Mouse (Mus musculus) olfactory bulb, adult 2 months (tissue): ENCODE measurements around the gene Rabep2.

ENCODE experiments used
- CTCF ChIP-seq: fragments of 200-500 bp; IDR thresholded peaks from 2 replicates; pipeline ENCODE4 v1.5.1; 2012; ENCODE audit warnings: low read depth, mild to moderate bottlenecking, low read length, moderate library complexity; ENCODE audit not compliant: insufficient read depth
- POLR2A ChIP-seq: fragments of 200-500 bp; IDR thresholded peaks from 2 replicates; pipeline ENCODE4 v1.6.1; 2012; ENCODE audit warnings: mild to moderate bottlenecking, low read depth, low read length, moderate library complexity; ENCODE audit not compliant: insufficient read depth

- TF ChIP-seq CTCF = no peak
- no peak for TF ChIP-seq POLR2A
Observed at GRCm38 (mm10) chr7:126428154-126428553, 405 bp upstream of the Rabep2 start.
